Mouse (Mus musculus) midbrain, embryonic 12.5 days (tissue): ENCODE measurements around the gene Esyt3. TPM values are rescaled to one million over a fixed set of nuclear protein-coding genes. Genes with fewer than 3 reads are reported as not detected.
A peak's percentile ranks its signal among the peaks of the same experiment; 100 is the strongest.

Source experiments
- ATAC-seq: fragments of 200-750 bp; cut with Nextera tagmentation; 2 replicates; pipeline ENCODE4 v1.8.0; 2017; ENCODE audit warnings: low read depth, moderate TSS enrichment, moderate library complexity; ENCODE audit not compliant: low FRiP score
- H3K27ac ChIP-seq: fragments of 300-500 bp; sonication (generic); replicated peaks from 2 replicates; pipeline ENCODE4 v1.5.1; 2016; ENCODE audit warnings: mild to moderate bottlenecking
- H3K27me3 ChIP-seq: fragments of 300-500 bp; sonication (generic); 2 replicates; pipeline ENCODE4 v1.6.1; 2016; ENCODE audit warnings: mild to moderate bottlenecking
- H3K36me3 ChIP-seq: fragments of 300-500 bp; sonication (generic); 2 replicates; pipeline ENCODE4 v1.6.1; 2016
- H3K4me1 ChIP-seq: fragments of 300-500 bp; sonication (generic); 2 replicates; pipeline ENCODE4 v1.6.1; 2016
- H3K4me2 ChIP-seq: fragments of 300-500 bp; sonication (generic); replicated peaks from 2 replicates; pipeline ENCODE4 v1.6.1; 2016; ENCODE audit warnings: mild to moderate bottlenecking, moderate library complexity
- H3K4me3 ChIP-seq: fragments of 300-500 bp; sonication (generic); 2 replicates; pipeline ENCODE4 v1.5.1; 2016; ENCODE audit warnings: mild to moderate bottlenecking
- H3K9ac ChIP-seq: fragments of 300-500 bp; sonication (generic); replicated peaks from 2 replicates; pipeline ENCODE4 v1.6.1; 2016; ENCODE audit warnings: mild to moderate bottlenecking, moderate library complexity
- H3K9me3 ChIP-seq: fragments of 300-500 bp; sonication (generic); 2 replicates; pipeline ENCODE4 v1.6.1; 2016; ENCODE audit warnings: mild to moderate bottlenecking
- WGBS: fragments of 180-500 bp; shearing (Covaris S2); methylation state at CpG from one replicate; pipeline ENCODE4 v1.1.7; 2016; 5-methylcytosine and 5-hydroxymethylcytosine counted together
- polyA plus RNA-seq: library from polyadenylated mRNA; unstranded; fragments of >200 nt; fragmentation: Nextera tagmentation; extraction: Ambion mirVana; gene quantifications from 2 replicates; pipeline ENCODE4 v1.2.1, GENCODE M21; 2016

Esyt3 gene
- 0.27 and 0.31 TPM in 2 replicates for polyA plus RNA-seq

DNA sequence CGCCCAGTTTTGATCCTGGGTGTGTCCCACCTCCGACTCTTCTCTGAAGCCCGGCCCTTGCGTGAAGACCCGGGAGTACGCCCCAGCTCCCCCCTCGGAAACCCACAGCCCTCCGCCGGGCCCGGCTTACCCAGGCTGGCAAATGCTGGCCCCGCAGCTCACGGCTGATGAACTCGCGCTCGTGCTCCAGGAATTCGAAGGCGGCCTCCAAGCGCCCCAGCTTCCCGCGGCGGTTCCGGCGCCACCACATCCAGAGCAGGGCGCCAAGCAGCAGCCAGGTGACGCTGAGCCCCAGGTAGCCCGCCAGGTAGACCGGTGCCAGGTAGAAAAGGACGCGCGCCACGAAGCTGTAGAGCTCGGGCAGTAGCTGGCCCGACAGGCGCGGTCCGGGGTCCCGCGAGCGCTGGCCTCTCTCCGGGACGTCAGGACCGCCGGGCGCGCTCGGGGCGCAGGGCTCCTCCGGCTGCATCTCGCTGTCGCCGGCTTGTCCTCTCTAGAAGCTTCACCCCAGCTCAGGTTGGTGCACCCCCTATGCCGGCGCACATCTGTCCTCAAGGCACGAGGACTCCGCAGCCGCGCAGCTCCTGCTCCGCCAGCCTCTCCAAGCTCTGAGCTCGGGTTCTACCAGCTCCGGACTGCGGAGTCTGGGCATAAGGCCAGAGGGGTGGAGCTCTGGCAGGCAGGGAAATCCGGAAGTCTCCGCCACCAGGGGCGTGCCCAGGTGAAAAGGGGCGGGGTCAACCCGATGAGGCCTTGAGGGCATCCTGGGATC, at the start of gene Esyt3:
TSS of gene Esyt3 (minus strand) at position 637 of the 772 bp plus-strand sequence.
- Histone ChIP-seq H3K36me3 (no peaks in the 10 kb centered on the region), H3K4me3 (peak within 1 kb of the TSS; percentile 46), H3K27me3 (peaks cover 62% of the 10 kb centered on the region), H3K4me2 (peak within 1 kb of the TSS; percentile 91), H3K9me3 (no peaks in the 10 kb centered on the region), H3K27ac (no peak within 1 kb of the TSS), H3K4me1 (peaks cover 21% of the 10 kb centered on the region), H3K9ac (peak within 1 kb of the TSS; percentile 37; the same call in 1 of the 2 replicates)
- ATAC-seq, result peak; percentile 41
- under 1% methylated on average over 65 of the region's 66 CpGs for WGBS

DNA sequence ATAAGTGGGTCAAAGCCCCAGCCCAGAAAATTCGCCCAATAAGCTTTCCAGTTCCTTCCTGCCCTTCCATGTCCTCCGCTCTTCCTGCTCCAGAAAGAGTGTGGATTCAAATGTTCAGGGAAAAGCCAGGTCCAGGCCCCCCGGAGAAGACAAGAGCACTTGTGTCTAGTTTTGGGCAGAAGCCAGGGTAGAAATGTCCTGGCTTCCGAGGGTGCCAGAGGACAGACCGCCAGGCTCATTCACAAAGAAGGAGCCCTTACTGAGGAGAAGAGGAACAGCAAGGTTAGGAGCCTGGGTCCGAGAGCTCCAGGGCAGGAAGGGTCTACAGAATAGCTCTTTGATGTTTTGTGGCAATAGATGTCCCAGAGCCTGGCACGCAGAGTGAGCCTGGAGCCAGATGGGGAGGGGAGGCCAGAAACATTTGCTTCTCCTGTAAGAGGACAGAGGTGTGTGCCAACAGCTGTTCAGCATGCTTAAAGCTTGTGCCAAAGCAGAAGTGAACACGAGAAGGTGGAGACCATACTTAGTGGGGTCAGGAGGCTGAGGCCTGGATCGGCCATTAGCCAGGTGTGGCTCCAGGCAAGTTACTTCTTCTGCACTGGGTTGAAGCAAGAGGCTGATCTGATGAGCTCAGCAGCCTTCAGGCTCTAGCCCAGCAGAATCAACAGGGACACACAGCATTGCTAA, 43.1 kb upstream of the Esyt3 start:
- H3K27me3 ChIP-seq, result no peaks in the 10 kb centered on the region
- H3K9ac ChIP-seq, result no peak overlapping the region
- H3K4me2 ChIP-seq, result no peak overlapping the region
- no peak overlapping the region for H3K27ac ChIP-seq
- no peaks in the 10 kb centered on the region for H3K9me3 ChIP-seq
- no peaks in the 10 kb centered on the region for H3K4me1 ChIP-seq
- no peak overlapping the region for H3K4me3 ChIP-seq
- peaks cover 4% of the 10 kb centered on the region; the same call in 1 of the 2 replicates for H3K36me3 ChIP-seq
- ATAC-seq, result no peak
- WGBS, result 81% methylated on average over 9 of the region's 9 CpGs

DNA sequence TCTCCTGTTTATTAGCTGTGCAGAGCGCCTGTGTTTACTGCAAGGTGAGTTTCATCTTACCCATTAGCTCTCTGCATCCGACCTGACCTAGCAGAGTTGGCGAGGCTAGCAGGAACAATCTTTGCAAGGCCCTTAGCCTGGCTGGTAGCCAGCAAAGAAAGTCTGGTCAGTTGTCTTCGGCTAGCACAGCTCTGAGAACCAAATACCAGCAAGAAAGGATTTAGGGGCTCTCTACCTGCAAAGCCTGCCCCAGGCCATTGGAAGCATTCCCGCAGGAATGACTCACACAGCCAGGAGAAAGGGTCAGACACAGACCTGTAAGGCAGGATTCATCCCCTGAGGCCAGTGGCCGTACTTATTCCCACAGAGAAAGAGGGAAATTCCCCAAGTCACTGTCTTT, 42.4 kb upstream of the Esyt3 start:
- H3K27me3 ChIP-seq, result no peaks in the 10 kb centered on the region
- H3K27ac ChIP-seq, result no peak overlapping the region
- no peaks in the 10 kb centered on the region for H3K9me3 ChIP-seq
- H3K4me2 ChIP-seq, result no peak overlapping the region
- H3K9ac ChIP-seq, result no peak overlapping the region
- no peak for ATAC-seq
- WGBS, result 88% methylated on average over 6 of the region's 6 CpGs
- no peaks in the 10 kb centered on the region for H3K4me1 ChIP-seq
- peaks cover 4% of the 10 kb centered on the region; the same call in 1 of the 2 replicates for H3K36me3 ChIP-seq
- no peak overlapping the region for H3K4me3 ChIP-seq

DNA sequence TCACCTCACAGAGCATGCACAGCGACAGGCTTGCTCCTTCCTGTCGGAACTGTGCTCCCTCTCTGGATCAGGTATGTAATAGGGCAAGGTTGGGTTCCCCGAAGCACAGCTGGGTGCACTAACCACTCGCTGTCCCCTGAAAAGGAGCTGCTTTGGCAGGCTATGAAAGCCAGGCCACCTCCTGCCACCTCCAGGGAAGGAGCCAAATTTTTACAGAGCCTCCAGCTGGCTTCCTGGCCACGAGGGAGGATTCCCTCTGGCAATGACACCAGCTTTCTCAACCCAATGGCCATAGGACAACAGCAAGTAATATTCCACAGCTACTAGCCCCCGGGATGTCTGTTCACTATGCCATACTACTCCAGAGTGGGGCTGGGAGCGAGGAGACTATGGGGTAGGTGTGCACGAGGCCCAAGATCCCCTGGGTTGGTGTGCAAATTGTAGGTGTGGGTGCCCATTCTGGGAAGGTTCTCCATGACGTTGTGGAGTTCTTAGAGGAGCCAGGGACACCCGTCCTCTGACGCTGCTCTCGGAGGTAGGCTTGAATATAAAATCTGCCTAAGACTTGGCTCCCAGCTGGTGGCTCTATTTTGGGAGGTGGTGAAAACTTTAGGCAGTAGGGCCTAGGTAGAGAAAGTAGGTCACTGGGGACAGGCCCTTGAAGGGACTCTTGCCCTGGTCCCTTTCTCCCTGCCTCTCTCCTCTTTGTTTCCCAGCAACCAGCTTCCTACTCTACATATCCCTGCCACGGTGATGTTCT, 38.9 kb upstream of the Esyt3 start:
- no peak for ATAC-seq
- H3K4me3 ChIP-seq, result no peak overlapping the region
- no peak overlapping the region for H3K9ac ChIP-seq
- H3K27me3 ChIP-seq, result no peaks in the 10 kb centered on the region
- peaks cover 9% of the 10 kb centered on the region for H3K36me3 ChIP-seq
- no peak overlapping the region for H3K27ac ChIP-seq
- 88% methylated on average over 13 of the region's 13 CpGs for WGBS
- no peak overlapping the region for H3K4me2 ChIP-seq
- H3K9me3 ChIP-seq, result no peaks in the 10 kb centered on the region
- no peaks in the 10 kb centered on the region for H3K4me1 ChIP-seq

DNA sequence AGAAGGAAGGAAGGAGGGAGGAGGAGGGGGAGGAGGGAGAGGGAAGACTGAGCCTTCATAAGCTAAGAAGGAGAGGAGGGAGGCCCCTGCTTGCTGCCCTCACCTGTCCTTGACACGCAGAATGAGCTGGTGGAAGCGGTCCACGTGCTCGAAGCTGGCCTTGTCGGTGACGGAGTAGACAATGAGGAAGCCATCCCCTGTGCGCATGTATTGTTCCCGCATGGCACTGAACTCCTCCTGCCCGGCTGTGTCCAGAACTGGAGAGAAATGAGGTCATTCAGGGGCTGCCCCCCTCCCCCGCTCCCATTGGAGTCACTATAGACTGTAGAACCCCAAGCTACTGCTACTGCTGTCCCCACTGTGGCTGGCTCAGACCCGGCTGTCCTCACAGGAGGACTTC, 36.0 kb upstream of the Esyt3 start:
- WGBS, result 81% methylated on average over 11 of the region's 11 CpGs
- Histone ChIP-seq H3K4me2 (no peak overlapping the region), H3K27ac (no peak overlapping the region), H3K9ac (no peak overlapping the region), H3K27me3 (no peaks in the 10 kb centered on the region), H3K36me3 (peaks cover 12% of the 10 kb centered on the region), H3K9me3 (no peaks in the 10 kb centered on the region), H3K4me1 (no peaks in the 10 kb centered on the region), H3K4me3 (no peak overlapping the region)
- no peak for ATAC-seq

DNA sequence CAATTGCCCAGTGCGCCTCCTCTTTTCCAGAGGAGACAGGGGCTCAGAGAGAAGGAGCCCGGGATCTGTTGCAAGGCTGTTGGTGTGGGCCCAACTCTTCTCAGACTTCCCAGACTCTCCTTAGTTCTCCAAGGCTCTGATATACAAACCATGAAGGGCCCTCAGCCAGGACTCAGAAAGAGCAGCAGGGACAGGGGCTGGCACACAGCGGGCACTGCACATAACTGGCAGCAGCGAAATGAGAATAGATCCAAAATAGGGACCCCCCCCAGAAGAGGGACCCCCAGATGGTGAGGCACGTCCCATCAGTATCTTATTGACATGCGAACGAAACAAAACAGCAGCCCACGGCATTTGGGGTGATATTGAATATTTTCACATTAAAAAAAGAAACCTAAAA, 34.8 kb upstream of the Esyt3 start:
- WGBS, result 93% methylated on average over 8 of the region's 8 CpGs
- Histone ChIP-seq H3K9me3 (no peaks in the 10 kb centered on the region), H3K4me2 (no peak overlapping the region), H3K4me3 (no peak overlapping the region), H3K4me1 (no peaks in the 10 kb centered on the region), H3K27ac (no peak overlapping the region), H3K36me3 (peaks cover 12% of the 10 kb centered on the region), H3K27me3 (no peaks in the 10 kb centered on the region), H3K9ac (no peak overlapping the region)
- no peak for ATAC-seq

DNA sequence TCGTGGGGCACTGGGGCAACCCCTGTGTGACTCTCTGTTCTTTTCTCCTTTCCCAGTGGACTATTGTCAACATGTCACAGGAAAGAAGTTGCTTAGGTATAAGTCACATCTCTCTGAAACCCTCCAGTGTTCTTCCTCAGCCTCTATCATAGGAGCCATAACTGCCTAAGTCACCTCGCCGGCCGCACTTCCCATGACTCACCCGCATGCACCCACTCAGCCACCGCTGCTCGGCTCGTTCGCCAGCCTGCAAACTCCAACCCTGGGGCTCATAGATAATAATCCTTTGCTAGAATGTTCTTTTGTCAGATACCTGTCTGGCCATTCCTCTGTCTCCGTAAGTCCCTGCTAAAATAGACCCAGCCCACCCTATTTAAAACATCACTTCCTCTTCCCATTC, 33.2 kb upstream of the Esyt3 start:
- H3K4me1 ChIP-seq, result no peaks in the 10 kb centered on the region
- H3K9ac ChIP-seq, result no peak overlapping the region
- no peak overlapping the region for H3K27ac ChIP-seq
- H3K9me3 ChIP-seq, result no peaks in the 10 kb centered on the region
- ATAC-seq, result no peak
- H3K27me3 ChIP-seq, result no peaks in the 10 kb centered on the region
- no peak overlapping the region for H3K4me3 ChIP-seq
- 93% methylated on average over 10 of the region's 10 CpGs for WGBS
- H3K4me2 ChIP-seq, result no peak overlapping the region
- H3K36me3 ChIP-seq, result peaks cover 12% of the 10 kb centered on the region

DNA sequence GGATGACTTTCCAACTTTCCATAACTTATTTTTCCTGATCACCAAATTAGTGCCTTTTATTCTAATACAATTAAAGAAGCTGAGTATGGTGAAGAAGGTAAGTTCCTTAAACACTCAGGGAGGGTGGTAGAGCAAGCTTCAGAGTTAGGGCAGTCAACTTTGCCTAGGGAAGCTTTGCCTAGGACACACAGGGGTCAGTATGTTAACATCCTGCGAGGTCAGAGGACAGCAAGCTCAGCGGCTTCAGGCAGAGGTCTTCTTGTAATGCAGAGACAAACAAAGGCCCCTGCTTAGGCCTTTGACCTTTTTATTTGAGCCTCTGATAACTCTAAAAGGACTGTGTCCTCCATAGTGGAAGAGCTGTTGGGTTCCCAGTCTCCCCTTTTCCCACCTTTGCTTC, 32.4 kb upstream of the Esyt3 start:
- no peaks in the 10 kb centered on the region for H3K27me3 ChIP-seq
- no peaks in the 10 kb centered on the region for H3K4me1 ChIP-seq
- peaks cover 16% of the 10 kb centered on the region for H3K36me3 ChIP-seq
- H3K9ac ChIP-seq, result no peak overlapping the region
- no peaks in the 10 kb centered on the region for H3K9me3 ChIP-seq
- H3K27ac ChIP-seq, result no peak overlapping the region
- no peak overlapping the region for H3K4me2 ChIP-seq
- WGBS, result 37% methylated on average over 2 of the region's 2 CpGs
- no peak for ATAC-seq
- H3K4me3 ChIP-seq, result no peak overlapping the region

DNA sequence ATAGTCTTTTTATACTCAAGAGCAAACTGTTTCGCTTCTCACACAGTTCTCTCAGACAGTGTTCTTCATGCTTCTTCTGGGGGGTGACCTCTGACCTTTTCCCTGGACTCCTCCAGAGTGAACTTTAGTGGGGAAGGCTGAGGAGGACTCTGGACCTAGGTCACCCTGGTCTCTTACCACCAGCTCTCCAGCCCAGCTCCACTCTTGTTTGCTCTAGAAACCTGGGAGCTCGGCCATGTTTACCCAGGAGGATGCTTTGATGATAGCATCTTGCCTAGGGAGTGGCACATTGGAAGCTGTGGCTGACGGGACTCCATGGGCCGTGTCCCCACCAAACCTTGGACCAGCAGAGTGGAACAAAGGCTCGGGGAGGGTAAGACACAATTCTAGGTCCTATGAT, 31.8 kb upstream of the Esyt3 start:
- Histone ChIP-seq H3K9ac (no peak overlapping the region), H3K4me2 (no peak overlapping the region), H3K4me1 (no peaks in the 10 kb centered on the region), H3K27ac (no peak overlapping the region), H3K4me3 (no peak overlapping the region), H3K36me3 (peaks cover 16% of the 10 kb centered on the region), H3K27me3 (no peaks in the 10 kb centered on the region), H3K9me3 (no peaks in the 10 kb centered on the region)
- 78% methylated on average over 5 of the region's 5 CpGs for WGBS
- no peak for ATAC-seq

DNA sequence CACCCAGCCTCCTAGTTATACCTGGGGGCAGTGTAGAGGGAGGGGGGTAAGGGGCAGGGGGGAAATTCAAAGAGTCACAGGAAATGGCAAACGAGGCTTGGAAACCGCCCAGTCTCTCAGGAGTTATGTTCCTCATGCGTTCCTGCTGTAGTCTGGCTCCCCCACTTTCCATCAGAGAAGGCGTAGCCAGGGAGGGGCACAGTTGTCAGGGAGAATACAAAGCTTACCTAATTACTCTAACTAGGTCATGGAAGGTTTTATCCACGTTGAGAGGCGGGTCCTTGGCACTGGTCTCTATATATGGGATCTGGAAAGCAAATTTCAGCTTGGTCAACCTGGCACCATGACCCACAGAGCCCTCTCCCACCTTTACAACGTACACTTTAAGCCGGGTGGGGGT, 31.1 kb upstream of the Esyt3 start:
- Histone ChIP-seq H3K9ac (no peak overlapping the region), H3K4me2 (no peak overlapping the region), H3K36me3 (peaks cover 16% of the 10 kb centered on the region), H3K27me3 (no peaks in the 10 kb centered on the region), H3K4me3 (no peak overlapping the region), H3K4me1 (no peaks in the 10 kb centered on the region), H3K27ac (no peak overlapping the region), H3K9me3 (no peaks in the 10 kb centered on the region)
- WGBS, result 85% methylated on average over 8 of the region's 8 CpGs
- no peak for ATAC-seq

DNA sequence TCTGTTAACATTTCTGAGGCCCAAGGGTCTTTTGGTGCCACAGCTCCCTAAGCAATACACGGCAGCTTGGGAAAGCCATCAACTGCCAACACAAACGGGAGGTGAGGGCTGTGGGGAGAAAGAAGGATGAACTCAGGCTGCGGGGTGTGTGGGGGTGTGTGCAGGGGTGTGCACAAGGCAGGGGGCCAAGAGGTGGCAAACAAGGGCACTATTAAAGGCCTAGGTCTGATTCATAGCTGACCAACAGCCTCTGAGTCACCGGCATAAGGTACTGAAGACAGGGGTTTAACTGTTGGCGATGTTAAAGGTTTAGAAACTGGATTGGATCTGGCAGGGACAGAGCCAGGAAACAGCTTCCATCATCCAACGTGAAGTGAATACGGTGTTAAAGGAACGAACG, 30.5 kb upstream of the Esyt3 start:
- Histone ChIP-seq H3K4me1 (no peaks in the 10 kb centered on the region), H3K9me3 (no peaks in the 10 kb centered on the region), H3K9ac (no peak overlapping the region), H3K4me2 (no peak overlapping the region), H3K27ac (no peak overlapping the region), H3K27me3 (no peaks in the 10 kb centered on the region), H3K4me3 (no peak overlapping the region), H3K36me3 (peaks cover 16% of the 10 kb centered on the region)
- no peak for ATAC-seq
- WGBS, result 86% methylated on average over 9 of the region's 9 CpGs

DNA sequence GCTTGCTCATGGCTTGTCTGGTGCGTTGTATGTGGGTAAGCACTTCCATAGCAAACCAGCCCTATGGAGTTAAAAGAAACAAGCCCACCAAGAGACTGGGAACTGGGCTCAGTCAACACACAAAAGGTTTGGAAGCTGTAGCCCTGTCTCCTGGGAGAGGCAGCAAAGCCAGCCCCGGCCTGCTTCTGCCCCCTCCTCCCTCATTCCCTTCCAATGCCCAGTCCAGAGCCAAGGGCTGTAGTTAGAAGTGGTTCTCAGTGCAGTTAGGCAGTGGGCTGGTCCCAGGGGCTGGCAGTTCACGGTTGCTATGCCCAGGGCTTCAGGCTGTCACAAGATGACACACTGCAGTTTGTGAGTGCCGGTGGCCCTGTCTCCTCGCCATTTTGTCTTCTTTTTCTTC, 29.7 kb upstream of the Esyt3 start:
- 79% methylated on average over 5 of the region's 5 CpGs for WGBS
- no peaks in the 10 kb centered on the region for H3K9me3 ChIP-seq
- H3K36me3 ChIP-seq, result peaks cover 15% of the 10 kb centered on the region
- no peaks in the 10 kb centered on the region for H3K27me3 ChIP-seq
- no peak overlapping the region for H3K4me2 ChIP-seq
- H3K27ac ChIP-seq, result no peak overlapping the region
- H3K4me3 ChIP-seq, result no peak overlapping the region
- no peak overlapping the region for H3K9ac ChIP-seq
- no peaks in the 10 kb centered on the region for H3K4me1 ChIP-seq
- ATAC-seq, result no peak
